Mouse (Mus musculus): ENCODE measurements around the gene 1600012H06Rik.

GRCm38 (mm10) chr17:14928631-14929030 is 14.4 kb upstream of the 1600012H06Rik start:
- TF ChIP-seq TAL1 (IDR thresholded peaks at IDR 0.05; ENCODE audit: low read length) (no peak), GATA1 (IDR thresholded peaks at IDR 0.05; ENCODE audit: low read length) (no peak)

Data from erythroblast, embryonic 14.5 days (primary cell).